Mouse (Mus musculus): ENCODE measurements around the gene Rec8.

Rec8 gene

DNA sequence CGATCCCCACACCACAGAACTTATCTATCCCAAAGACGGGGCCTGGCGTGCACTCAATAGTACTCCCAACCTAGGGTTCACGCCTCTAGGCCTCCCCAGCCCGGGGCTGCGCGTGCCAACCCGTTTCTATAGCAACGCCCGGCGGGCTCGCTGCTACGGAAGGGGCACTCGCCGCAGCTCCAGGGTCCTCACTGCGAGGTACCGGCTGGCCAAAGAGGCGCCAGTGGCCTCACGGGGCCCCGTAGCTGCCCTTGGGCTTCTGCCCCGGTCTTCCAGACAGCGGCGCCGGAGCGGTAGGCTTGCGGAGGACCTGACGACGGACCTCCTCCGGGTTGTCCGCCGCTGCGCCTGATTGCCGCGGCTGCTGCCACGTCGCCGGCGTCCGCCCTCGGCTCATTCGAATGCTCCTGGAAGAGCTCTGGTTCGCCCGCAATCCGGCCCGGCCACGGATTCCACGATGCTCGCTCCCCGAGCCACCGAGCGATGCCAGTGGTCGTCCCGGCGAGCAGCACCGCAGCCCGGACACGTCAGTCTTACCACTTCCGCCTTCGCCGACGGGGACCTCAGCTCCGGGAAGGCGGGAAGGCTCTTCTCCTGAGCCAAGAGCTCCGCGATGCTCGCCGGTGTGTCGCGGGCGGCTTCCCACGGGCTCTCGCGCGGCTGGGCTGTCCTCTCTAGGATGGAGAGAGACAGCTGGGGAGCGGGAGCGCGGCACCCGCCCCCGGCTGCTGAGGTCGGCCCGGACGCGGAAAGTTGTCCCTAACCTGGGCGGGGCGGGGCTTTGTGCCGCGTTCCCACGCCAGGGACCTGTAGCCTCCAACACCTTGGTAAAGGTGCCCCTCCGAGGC, 25.4 kb downstream of the Rec8 start, which contains the start of gene Tm9sf1:
TSS of gene Tm9sf1 (minus strand) at position 747 of the 848 bp plus-strand sequence.
- peak; percentile 78 to 90 for DNase-seq

DNA sequence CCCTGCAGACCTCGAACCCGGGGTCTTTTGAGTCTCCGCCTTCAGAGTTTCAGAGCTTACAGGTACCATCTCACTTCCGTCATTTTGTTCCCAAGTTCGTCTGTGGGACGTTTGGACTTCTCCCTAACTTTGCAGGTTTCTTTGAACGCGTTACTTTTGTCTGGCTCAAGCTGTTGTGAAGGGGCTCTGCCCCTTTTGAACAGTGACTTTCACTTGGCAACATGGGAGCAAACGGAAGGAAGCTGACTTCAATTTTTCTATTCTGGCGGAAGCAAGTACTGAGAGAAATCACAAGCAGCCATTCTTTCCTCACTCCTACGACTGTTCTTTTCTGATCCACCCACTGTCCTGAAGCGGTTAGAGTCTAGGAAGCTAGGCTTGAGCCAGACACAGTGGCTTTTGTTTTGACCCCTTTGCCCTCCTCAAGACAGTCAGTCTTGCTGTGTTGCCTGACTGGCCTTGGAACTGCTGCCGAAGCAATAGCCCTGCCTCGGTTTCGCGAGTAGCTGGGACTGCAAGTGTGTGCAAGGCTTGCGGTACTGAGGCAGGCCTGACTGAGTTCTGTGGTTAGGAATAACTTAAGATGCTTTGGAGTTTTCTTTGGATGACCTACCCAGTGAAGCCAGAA, 26.5 kb downstream of the Rec8 start:
- no peak for DNase-seq

DNA sequence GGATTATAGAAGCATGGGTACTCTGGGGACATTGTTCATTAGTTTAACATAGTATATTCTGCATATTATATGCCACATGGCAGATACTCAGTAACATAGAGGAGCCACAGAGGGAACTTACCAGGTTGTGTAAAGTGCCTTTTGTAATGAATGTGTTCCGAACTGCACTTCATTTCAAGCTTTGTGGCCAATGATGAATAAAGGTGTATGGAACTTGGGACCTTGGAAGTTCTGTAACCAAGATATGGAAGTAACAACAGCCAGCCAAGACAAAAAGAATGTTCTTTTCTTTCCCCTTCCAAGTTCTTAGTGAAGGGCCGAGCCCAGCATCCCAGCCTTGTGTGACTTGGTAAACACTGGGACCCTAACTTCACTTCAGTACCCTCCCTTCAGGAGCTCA, 32.0 kb downstream of the Rec8 start, which contains the start of gene Tssk4:
TSS of gene Tssk4 (plus strand) at position 301 of the 400 bp plus-strand sequence.
- no peak for DNase-seq

DNA sequence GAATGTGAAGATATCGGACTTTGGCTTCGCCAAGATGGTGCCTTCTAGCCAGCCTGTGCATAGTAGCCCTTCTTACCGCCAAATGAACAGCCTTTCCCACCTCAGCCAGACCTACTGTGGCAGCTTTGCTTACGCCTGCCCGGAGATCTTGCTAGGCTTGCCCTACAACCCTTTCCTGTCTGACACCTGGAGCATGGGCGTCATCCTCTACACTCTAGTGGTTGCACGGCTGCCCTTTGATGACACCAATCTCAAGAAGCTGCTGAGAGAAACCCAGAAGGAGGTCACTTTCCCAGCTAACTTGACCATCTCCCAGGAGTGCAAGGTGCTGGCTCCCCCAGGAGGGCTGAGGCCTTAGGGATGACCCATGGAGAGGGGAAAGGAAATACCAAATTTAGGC, 33.7 kb downstream of the Rec8 start:
- no peak for DNase-seq

DNA sequence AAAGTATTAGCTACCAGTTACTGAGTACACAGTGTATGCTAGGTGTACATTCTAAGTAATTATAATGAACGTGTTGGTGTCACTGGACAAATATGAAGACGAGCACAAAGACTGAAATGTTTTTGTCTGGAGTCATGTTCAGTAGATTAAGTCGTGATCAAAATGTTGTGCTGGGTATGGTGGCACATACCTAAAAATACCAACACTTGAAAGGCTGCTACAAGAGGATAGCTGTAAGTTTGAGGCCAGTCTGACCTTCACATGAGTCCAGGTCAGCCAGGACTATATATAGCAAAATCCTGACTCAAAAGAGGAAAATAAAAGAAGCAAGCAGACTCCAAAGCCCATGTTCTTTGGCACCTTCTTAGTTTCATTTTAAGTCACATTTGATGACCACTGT, 39.1 kb downstream of the Rec8 start:
- no peak for DNase-seq

DNA sequence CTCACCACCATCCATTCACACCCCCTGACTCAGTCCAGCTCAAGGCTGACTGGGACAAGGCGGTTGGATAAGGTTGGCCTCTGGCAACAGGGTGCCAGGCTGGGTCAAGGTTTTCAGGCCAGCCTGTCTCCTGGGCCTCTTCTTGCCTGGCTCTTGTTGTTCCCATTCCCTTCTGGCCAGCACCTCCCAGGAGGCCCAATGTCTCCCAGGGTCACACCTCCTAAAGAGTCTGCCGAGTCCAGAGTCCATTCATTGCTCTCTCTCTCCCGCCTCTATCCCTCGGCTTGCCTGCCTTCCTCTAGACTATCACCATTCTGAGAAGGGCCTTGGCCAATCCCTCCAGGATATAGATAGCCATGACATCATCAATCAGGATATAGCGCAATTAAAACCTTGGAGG, 40.2 kb downstream of the Rec8 start:
- DNase-seq, result no peak

DNA sequence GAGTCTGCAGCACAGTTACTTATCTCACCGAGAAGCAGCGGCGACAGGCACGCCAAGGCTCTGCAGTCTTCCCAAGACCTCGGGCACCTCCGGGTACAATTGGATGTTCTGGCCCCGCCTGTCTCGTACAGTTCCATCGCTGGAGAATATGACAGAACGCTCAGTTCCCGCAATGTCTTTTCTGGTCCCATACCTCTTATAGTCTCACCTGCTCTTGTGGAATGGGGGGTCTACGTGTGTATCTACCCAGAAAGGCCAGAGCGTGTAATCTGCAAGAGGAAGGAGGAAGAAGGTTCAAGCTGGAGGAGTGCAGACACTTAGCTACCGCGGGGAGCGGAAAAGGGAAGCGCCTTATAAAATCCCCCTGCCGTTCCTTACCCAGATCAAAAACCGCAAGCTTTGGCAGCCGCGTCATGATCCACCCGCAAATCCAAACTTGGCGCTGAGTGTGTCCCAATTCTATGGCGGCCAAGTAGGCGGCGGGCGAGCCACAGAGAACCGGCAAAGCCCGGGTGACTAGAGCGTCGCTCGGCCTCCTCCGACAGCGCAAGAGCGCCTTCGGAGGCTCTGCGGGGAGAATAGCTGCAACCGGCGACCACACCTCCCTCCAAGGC, 42.2 kb downstream of the Rec8 start, which contains the start of gene Mdp1:
TSS of gene Mdp1 (minus strand) at position 549 of the 614 bp plus-strand sequence.
- peak; percentile 80 to 84 for DNase-seq

DNA sequence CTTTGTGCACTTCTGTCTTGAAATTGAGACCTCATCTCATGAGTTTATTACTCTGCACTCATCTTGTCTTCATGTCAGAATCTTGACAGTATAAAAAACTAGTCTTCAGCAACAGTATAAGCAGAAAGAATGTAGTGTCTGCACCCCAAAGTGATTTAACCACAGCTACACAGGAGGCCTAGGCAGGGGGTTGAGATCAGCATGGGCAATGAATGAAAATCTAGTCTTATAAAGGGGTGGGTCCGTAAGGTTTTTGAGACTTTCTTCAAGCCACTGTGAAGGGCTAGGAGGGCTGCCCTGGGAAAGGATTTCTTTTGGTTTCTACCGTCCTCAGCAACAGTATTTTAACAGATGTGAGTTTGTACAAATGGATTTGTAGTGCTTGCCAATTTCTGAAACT, 42.8 kb downstream of the Rec8 start:
- no peak for DNase-seq

DNA sequence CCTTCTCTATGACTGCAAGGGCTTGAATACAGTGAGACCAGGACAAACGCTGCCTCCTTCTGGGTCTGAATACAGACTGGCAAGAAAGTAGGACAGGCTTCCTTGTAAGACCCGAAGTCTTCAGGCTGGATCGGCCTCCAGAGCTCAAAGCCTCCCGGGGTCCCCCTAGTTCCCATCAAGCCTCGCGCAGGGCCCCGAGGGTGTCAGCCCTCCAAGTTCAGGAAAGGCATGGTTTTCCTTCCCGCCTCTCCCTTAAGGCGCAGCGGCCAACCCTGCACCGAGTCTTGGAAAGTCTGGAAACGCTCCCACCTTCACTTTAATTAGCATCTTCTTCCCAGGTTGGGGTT, 53.6 kb downstream of the Rec8 start:
- no peak for DNase-seq

DNA sequence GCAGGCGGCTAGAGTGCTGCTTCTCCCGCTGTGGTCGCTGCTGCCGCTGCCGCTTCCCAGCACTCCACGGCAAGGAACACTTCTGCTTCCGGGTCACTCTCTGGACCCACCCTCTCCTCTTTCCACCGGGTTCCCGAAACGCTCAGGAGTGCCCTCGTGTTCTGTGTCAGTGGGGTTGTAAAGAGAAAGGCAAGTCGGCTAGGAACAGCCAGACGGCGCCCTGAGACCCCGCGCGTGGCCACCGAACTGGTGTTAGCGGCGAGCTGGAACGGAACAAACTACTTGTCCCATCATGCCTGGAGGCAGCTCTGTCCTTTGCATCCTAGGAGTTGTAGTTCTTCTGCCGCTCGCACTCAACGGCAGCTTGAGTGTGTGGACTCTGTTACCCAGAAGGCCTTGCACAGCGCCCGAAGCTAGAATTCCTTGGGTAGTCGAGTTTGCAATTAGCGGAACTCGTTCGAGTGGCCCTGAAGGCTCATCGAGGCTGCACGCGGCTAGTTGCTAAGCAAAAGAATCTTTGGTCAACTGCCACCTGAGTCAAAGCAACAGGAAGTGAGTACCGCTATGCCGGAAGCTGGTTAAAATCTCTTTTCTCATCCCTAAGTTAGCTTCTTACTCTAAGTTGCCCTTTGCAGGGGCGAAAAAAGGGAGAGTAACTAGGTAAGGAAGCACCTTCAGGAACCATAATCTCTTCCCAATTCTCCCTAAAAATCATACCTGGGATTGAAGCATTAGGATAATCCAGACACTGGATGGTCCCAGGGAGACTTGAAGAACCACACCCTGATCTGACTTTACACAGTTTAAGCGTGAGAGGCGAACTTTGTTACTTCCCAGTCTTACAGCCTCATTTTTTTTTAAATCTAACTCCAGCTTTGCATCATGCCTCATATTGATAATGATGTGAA, 54.2 kb downstream of the Rec8 start, which contains the start of the genes Gmpr2 and Nedd8:
TSS of gene Gmpr2 (plus strand) at position 109 of the 908 bp plus-strand sequence.
TSS of gene Nedd8 (minus strand) at position 292 of the 908 bp plus-strand sequence.
- peak; percentile 88 to 95 for DNase-seq

DNA sequence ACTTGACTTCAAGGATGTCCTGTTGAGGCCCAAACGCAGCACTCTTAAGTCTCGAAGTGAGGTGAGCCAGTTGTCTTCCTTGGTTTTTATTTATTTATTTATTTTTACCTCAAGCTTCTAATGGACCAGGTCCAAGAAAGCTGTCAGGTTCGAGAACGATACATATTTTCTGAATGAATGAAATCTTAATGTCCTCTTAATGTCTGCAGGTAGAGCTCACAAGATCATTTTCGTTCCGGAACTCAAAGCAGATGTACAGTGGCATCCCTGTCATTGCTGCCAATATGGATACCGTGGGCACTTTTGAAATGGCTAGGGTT, 54.9 kb downstream of the Rec8 start:
- no peak for DNase-seq
